Mouse (Mus musculus): ENCODE measurements around the gene Hoxb13.

The Hoxb13 gene

DNA sequence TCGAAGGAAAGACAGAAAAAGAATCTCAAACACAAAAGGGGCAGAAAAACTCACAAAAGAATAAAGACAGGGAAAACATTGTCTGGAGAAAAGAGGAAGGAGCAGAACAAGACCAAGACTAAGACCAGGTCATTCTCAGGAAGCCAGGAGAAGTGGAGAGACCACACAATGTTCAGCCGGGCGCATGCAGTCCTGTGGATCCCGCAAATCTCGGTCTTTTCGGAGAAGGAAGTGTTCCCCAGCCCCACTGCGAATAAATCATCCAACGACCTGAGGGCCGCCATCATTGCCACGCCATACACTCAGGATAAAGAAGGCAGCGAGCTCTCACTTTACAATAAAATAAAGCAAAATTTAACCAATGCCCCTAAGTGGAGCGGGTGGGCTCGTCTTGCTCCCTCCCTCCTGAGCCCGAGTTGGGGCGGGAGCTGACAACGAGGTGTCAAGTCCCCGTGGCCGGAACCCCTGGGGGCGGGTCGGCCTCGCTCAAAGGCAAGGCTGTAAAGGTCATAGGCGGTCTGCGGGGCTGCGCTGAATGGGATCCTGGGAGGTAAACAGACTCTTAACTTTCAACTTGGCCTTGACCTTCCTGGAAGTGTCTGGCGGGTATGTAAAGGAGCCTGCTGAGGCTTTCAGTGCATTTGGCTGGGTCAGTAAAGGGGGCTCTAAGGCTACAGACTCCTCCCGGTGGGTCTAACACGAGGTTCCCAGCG, 4.2 kb upstream of the Hoxb13 start:
- no peak for DNase-seq (ENCODE audit: low read depth)

DNA sequence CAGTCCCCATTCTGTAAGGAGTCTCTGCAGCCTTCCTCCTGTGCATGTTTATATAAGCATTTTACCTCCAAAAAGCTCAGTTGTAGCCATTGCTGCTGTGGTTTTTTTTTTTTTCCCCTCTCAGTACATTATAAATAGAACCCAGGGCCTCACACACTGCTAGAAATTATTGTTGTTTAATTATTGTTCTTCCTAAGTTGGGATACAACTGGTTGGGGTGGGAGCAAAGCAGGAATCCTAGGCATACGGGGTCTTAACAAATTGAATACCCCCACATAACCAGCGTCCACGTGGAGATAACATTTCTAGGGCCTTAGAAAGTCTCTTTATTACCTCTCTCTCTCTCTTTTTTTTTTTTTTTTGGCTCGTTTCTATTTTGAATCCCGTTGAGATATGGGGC, 3.0 kb upstream of the Hoxb13 start:
- no peak for DNase-seq (ENCODE audit: low read depth)

DNA sequence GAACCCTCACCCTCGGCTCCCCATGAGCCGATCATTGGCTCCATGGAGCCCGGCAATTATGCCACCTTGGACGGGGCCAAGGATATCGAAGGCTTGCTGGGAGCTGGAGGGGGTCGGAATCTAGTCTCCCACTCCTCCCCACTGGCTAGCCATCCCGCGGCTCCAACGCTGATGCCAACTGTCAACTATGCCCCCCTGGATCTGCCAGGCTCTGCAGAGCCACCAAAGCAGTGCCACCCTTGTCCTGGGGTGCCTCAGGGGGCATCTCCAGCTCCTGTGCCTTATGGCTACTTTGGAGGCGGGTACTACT, 240 bp downstream of the Hoxb13 start:
- DNase-seq (ENCODE audit: low read depth) = no peak

DNA sequence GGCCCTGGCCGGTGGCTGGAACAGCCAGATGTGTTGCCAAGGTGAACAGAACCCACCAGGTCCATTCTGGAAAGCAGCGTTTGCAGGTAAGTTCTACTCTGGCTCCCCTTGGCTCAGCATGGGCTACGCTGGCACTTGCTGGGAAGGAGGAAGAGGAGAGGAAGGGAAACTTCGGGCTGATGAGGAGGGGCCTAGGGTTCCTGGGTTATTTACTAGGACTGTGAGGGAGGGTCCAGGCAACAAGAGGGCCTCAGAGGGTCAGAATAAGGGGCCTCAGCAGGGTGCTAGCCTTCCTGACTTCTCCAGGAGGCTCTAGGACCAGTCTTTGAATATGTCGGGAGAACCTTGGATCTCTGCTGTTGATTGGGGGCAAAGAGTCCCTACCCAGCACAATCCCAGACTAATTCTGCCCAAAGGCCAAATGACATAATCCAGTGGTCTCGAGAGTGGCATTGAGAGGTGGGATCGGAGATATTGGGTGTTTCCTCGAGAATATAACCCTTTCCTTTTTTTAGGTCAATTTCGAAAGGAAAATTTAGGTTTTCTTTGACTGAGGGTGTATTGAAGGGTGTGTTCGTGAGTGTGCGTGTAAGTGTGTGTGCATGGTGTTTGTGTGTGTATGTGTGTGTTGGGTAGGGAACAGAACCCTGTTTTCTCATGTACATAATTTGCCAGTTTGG, 985 bp downstream of the Hoxb13 start:
- DNase-seq (ENCODE audit: low read depth) = no peak

DNA sequence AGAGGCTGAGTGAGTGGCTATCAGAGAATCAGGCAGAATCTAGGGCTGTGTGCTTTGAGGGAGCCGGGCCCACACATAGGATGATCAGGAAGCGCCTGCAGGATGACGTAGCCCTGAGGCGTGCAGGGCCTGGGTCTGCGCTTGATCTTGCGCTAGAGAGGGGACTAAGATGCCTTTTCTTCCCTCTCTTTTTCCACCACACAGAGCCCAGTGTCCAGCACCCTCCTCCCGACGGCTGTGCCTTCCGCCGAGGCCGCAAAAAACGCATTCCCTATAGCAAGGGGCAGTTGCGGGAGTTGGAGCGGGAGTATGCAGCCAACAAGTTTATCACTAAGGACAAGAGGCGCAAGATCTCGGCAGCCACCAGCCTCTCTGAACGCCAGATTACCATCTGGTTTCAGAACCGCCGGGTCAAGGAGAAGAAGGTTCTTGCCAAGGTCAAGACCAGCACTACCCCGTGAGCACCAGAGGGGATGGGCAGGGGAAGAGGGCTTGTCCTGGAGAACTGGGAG, 1.7 kb downstream of the Hoxb13 start:
- no peak for DNase-seq (ENCODE audit: low read depth)

DNA sequence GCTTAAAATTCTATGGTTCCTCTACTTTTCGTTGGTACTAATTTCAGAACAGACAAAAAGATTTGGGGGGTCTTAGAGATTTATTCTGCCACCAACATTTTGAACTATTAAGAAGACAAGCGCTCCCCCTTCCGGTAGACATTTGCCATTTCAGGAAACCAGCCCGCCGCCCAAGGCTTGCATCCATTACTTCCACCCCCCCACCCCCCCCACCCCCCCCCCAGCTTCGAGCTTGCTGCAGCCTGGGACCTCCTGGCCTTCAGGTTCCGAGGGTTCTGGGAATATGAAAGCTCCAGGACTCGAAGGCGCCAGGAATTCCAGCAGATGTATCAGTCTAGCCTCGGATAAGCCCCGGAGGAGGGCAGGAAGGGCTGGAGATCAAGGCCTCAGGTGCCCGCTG, 4.5 kb downstream of the Hoxb13 start:
- DNase-seq (ENCODE audit: low read depth) = peak; percentile 11

DNA sequence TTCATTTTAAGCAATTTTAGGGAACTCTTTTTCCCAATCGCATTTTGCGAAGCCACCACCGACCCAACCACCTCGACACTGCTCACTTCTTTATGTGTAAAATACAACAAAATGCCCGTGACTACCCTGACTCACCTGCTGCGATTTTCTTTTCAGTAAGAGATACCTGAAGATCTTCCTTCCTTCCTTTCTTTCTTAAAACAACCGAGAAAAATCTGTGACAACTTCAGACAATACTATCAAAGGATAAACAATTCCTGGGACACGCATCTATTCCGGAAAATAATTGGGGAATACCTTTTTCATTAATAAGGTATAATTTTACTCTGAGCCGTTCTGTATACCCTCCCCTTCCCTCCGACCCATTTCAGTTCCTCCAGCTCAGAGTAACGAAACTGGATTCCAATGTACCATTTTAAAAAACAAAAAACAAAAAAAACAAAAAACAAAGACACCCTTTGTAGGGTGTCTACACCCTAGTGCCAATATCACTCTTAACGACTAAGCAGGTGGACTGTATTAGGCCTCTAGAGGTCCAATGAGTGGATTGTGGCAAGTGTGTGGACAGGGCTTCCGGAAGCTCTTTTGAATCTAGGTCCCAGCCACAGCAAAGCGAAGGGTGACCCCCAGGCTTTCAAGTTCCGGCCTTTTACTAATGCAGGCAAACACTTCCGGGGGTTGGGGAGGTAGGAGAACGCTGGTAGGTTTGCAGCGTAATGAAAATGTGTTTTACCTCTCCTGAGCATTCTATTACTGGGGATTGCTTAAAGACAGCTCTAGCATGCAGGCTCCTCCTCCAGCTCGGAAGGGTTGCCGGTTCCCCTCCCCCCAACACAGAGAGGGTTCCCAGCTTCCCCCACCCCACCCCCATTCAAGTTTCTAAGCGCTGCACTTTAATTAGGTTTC, 5.3 kb downstream of the Hoxb13 start:
- no peak for DNase-seq (ENCODE audit: low read depth)

DNA sequence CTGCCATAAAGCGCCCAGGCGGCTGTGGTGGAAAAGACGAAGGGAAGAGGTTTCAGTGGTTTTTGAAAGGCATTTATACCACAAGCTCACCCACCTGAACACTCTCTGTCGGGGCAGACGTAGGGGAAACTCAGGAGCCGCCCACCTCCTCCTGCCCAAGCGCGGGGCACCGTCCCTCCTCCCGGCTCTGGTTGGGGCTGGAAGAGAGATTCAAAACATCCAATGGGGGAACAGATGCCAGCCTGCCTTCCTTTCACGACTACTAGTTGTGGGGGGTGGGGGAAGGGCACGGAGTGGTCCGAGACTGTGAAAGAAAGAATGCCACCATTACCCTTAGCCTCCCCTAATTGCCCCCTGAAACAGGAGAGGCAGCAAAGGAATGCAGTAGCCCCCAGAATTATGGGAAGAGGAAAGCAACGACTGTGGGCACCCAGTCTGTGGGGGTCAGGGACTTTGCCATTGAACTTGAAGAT, 6.1 kb downstream of the Hoxb13 start:
- no peak for DNase-seq (ENCODE audit: low read depth)

DNA sequence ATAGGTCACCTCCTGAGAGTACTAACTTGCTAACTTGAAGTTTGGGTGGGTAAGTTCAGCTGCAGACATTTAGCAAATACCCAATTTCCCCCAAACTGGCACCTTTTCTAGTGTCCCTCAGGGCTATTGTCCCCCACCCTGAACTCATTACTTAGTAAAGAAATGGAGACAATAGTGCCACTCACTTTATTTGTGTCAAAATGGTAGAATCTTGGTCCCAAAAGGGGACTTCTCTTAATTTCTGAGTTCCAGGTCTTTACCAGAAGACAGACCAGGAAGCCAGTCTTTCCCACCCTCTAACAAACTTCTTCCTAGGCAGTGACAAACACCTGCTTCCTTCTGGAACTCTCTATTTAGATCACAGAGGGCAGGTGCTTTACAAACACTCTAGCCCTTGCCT, 7.6 kb downstream of the Hoxb13 start:
- DNase-seq (ENCODE audit: low read depth) = no peak

DNA sequence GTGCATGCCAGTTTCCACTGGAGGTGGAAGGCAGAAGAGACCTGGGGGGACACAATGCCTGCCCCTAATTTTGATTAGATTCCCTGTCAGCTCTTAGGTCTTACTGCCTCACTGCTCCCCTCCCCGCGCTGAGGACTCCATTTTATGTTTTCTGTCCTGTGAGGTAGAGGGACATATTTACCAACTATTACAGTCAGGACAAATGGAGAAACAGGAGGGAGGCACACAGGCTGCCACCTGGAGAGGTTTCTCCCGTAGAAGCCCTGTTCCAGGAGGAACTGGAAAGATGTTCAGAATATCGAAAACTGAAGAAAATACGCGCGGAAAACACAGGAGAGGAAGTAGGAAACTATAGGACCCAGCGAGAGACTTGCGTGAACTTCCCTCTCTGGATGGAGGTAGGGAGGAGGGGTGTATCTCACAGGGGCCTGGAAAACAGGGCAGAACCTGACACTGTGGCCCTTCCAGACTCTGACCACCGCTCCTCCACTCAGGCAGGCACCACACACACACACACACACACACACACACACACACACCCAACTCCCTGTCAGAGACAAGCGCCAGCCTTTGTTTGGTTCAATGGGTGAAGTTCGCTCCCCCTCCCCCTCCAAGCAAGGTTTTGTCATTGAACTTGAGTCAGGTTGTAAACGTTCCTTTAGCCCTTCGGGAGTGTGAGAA, 8.4 kb downstream of the Hoxb13 start:
- DNase-seq (ENCODE audit: low read depth) = no peak

DNA sequence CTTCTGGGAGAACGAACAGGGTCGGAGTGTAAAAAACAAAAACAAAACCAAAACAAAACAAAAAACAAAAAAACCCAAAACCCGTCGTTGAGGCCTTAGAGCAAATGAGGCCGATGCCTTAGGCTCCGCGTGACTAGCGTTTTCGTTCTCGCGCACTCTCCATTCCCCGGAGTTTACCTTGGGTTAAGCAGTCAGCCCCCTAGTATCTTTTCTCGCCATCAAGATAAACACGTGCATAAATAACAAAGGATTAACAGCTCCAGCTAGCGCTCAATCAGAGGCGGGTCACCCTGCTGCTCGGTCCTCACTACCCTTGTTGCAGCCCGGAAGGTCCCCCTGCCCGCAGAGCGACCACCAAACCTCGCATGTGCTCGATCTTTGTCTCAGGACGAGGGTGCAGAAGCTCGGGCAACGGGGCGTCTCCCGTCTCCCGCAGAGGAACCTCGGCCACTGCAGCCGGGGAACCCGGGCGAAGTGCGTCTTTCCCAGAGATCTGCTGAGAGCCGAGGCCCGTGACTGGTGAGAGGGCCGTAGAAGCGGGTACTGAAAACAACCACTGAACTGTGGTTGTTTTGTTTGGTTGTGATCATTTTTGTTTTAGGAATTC, 9.2 kb downstream of the Hoxb13 start:
- no peak for DNase-seq (ENCODE audit: low read depth)

DNA sequence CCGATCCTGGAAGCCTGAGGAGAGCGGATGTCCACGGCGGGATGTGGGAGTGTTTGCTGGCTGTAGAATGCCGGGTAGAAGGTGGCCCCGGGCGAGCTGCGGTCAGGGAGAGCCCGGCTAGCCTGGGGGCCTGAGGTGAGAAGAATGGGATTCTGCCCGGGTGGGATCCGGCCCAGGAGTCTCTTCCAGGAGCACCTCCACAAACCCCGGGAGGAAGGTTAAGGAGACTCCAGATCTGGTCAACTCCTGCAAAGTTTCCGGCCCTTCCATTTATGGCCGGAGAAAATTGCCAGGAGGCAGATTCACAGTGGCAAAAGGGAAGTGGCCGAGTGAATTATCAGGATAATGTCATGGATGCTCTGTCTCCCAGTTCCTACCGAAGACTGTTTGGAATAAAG, 9.7 kb downstream of the Hoxb13 start:
- DNase-seq (ENCODE audit: low read depth) = no peak

DNA sequence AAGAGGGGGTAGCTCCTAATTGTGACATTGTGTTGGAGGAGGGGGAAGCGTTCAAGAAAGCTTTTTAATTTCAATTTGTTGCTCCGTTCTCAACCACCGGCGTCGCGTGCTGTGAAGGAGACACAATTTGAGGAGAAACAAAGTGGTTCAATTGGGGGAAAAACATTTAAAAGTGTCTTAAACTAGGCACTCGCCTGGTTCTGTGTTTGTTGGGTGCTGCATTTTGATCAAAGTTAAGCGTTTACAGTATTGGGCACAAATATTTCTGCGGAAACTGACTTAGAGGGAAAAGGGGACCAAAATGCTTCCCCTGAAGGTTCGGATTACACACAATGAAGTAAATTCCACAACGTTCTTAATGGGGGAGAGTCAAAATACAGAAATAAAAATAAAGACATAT, 10.2 kb downstream of the Hoxb13 start:
- no peak for DNase-seq (ENCODE audit: low read depth)

DNA sequence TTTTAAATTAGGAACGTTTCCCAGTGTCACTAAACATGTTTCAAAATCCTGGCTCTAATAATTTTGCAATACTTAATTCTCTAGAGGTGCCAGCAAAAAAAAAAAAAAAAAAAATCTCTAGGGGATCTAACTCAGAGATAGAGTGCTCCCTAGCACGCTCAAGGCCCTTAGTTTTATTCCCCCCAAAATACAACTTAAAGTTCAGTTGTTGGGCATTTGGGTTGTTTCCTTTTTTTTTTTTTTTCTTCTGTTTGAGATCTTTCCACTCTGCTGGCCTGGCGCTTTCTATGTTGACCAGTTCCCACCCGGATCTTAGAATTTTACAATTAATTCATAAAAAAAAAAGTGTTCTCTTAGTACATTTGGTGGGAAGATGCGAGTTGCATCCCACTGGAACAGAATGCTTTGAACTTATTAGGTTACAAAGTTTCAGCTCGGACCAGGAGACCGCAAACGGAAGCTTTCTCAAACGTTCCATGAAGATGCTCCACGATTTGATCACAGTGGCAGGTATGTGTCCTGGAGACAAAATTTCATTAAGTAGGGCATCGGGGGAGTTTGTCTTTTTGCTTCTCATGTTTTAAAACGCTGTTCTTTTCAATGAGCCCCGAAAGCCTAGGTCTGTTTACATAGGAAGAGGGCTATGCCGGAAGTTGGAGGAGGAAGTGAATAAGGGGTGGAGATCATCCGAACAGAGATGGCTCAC, 11.5 kb downstream of the Hoxb13 start:
- DNase-seq (ENCODE audit: low read depth) = no peak

DNA sequence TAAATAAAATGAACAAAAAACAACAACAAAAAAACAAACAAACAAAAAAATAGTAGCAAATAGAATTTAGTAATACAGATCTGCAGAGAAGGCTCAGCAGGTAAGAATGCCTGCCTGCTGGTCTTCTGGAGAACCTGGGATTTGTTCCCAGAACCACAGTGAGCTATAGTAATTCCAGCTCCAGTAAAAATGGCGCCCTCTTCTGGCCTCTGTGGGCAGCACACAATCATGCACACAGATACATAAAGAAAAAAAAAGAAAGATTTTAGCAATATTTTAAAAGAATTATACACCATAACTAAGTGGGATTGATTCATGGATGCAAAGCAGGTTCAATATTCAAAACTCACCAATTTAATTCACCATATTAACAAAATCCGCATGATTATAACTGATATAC, 29.7 kb downstream of the Hoxb13 start:
- DNase-seq (ENCODE audit: low read depth) = no peak

DNA sequence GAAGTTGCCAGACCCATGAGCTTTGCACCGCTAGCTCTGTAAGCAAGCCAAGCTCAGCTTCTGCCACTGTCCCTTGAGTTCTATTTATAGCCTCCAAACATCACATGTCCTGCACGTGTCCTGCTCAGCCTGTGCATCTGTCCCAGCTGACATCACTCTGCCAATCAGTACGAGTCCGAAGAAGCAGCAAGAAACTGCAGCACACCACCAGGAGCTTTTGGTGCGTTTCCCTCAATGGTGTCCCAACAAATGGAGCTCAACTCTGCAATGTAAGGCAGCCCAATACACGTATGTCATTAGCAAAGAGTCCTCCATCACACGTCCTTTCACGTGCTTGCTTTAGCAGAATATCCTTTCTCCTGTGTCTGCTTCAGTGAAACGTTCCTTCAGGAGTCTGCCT, 33.6 kb downstream of the Hoxb13 start:
- no peak for DNase-seq (ENCODE audit: low read depth)

DNA sequence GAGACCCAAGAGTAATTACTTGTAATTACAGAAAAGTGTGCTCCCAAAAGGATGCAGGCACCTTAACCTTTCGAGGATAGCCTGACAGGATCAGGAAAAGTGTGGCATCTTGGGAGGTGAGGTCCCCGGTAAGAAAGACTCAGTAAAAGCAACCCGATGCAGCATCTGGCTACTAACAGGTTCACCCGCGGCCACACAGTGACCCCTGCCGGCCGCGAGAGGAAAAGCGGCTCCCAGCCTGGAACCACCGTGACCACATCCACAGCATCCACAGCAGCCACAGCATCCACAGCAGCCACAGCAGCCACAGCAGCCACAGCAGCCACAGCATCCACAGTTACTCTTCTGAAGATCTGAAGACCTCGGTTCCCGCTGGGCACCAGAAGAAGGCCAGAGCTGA, 40.8 kb downstream of the Hoxb13 start:
- peak; percentile 5 for DNase-seq (ENCODE audit: low read depth)

DNA sequence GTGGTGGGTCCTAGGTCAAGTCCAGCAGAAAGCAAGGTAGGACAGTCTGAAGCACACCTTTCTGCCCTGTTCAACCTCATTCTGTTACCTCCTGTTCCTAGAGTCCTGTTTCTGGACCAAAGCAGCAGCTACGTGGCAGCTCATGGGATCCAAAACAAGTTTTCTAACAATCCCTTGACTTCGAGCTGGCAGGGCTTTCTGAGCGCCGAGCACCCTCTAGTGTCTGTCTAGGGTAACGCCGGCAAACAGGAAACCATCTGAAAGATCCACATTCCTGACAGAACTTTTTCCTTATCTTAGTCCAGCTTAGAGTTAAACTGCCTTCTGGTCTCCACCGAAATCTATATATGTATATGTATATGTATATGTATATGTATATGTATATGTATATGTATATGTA, 46.1 kb downstream of the Hoxb13 start:
- peak; percentile 4 for DNase-seq (ENCODE audit: low read depth)

Data from c-Kit-positive CD71-positive TER-119-negative erythroid progenitor cells, embryonic 14.5 days (primary cell).